Mouse (Mus musculus) liver, embryonic 16.5 days (tissue): ENCODE measurements around the gene Wdr25. TPM values are rescaled to one million over a fixed set of nuclear protein-coding genes. Genes with fewer than 3 reads are reported as not detected.
A peak's percentile ranks its signal among the peaks of the same experiment; 100 is the strongest.
"Not testable (repeated sequence)": the region's sequence is repeated elsewhere in the genome, so short reads cannot be mapped to it uniquely, and the experiment has no call there.

Source experiments
- ATAC-seq: fragments of 200-750 bp; cut with Nextera tagmentation; 2 replicates; pipeline ENCODE4 v1.8.0; 2017; ENCODE audit warnings: low read depth, mild to moderate bottlenecking, moderate number of reproducible peaks, moderate library complexity
- H3K27ac ChIP-seq: fragments of 300-500 bp; sonication (generic); 2 replicates; pipeline ENCODE4 v1.5.1; 2014; ENCODE audit warnings: mild to moderate bottlenecking, low read length
- H3K27me3 ChIP-seq: fragments of 300-500 bp; sonication (generic); 2 replicates; pipeline ENCODE4 v1.6.1; 2014; ENCODE audit warnings: low read depth, low read length, mixed read lengths; ENCODE audit not compliant: control insufficient read depth, insufficient read depth
- H3K36me3 ChIP-seq: fragments of 300-500 bp; sonication (generic); 2 replicates; pipeline ENCODE4 v1.6.1; 2014; ENCODE audit warnings: mild to moderate bottlenecking; ENCODE audit not compliant: control insufficient read depth, insufficient read depth
- H3K4me1 ChIP-seq: fragments of 300-500 bp; sonication (generic); 2 replicates; pipeline ENCODE4 v1.6.1; 2014; ENCODE audit warnings: low read depth, low read length, mixed read lengths; ENCODE audit not compliant: control insufficient read depth
- H3K4me2 ChIP-seq: fragments of 300-500 bp; sonication (generic); 2 replicates; pipeline ENCODE4 v1.6.1; 2014; ENCODE audit warnings: low read depth, low read length, mixed read lengths
- H3K4me3 ChIP-seq: fragments of 300-500 bp; sonication (generic); 2 replicates; pipeline ENCODE4 v1.5.1; 2014; ENCODE audit warnings: low read depth, mild to moderate bottlenecking, low read length
- H3K9ac ChIP-seq: fragments of 300-500 bp; sonication (generic); 2 replicates; pipeline ENCODE4 v1.6.1; 2014; ENCODE audit warnings: low read depth, low read length
- H3K9me3 ChIP-seq: fragments of 300-500 bp; sonication (generic); replicated peaks from 2 replicates; pipeline ENCODE4 v1.6.1; 2016; ENCODE audit warnings: low read length; ENCODE audit not compliant: control insufficient read depth
- WGBS: fragments of 180-500 bp; shearing (Covaris S2); extraction: QIAGEN DNeasy Blood & Tissue Kit; methylation state at CpG from one replicate; pipeline ENCODE4 v1.1.7; 2014; ENCODE audit not compliant: insufficient replicate concordance; 5-methylcytosine and 5-hydroxymethylcytosine counted together
- polyA plus RNA-seq: library from polyadenylated mRNA; unstranded; fragments of >200 nt; fragmentation: Nextera tagmentation; extraction: Ambion mirVana; gene quantifications from 2 replicates; pipeline ENCODE4 v1.2.1, GENCODE M21; 2015

Gene Wdr25
- 1.3 and 3.1 TPM in 2 replicates for polyA plus RNA-seq

GRCm38 (mm10) chr12:108892989-108893714 is at the start of gene Wdr25:
Gene Wdr25, plus strand, starts transcription at chr12:108893631.
- peak within 1 kb of the TSS; percentile 92 for H3K4me2 ChIP-seq
- peaks cover 16% of the 10 kb centered on the region for H3K4me1 ChIP-seq
- peak within 1 kb of the TSS; percentile 85 for H3K4me3 ChIP-seq
- H3K36me3 ChIP-seq, result 0 out of 2 replicates have a peak, but pooled peaks cover under 1% of the 10 kb centered on the region
- H3K9ac ChIP-seq, result peak within 1 kb of the TSS; percentile 78
- no peaks in the 10 kb centered on the region for H3K9me3 ChIP-seq
- H3K27me3 ChIP-seq, result no peaks in the 10 kb centered on the region
- no peak for ATAC-seq
- WGBS, result 14% methylated on average over 12 of the region's 12 CpGs
- peak within 1 kb of the TSS; percentile 13 for H3K27ac ChIP-seq

GRCm38 (mm10) chr12:108848033-108848432 is 45.4 kb upstream of the Wdr25 start:
- not testable (repeated sequence) for H3K9me3 ChIP-seq, H3K36me3 ChIP-seq, H3K27ac ChIP-seq, ATAC-seq, H3K27me3 ChIP-seq, H3K9ac ChIP-seq, H3K4me2 ChIP-seq, H3K4me1 ChIP-seq, H3K4me3 ChIP-seq
- 67% methylated on average over 3 of the region's 3 CpGs for WGBS

- H3K9ac ChIP-seq, result no peak overlapping the region
- ATAC-seq, result no peak
- H3K27me3 ChIP-seq, result no peaks in the 10 kb centered on the region
- H3K36me3 ChIP-seq, result no peaks in the 10 kb centered on the region; the same call in 1 of the 2 replicates
- H3K4me1 ChIP-seq, result no peaks in the 10 kb centered on the region; the same call in 1 of the 2 replicates
- H3K4me2 ChIP-seq, result no peak overlapping the region
- H3K9me3 ChIP-seq, result no peaks in the 10 kb centered on the region
- 66% methylated on average over 4 of the region's 4 CpGs for WGBS
- peak overlapping the region; percentile 25 for H3K27ac ChIP-seq
- no peak overlapping the region for H3K4me3 ChIP-seq
Observed at GRCm38 (mm10) chr12:108849488-108850022, 43.9 kb upstream of the Wdr25 start.

GRCm38 (mm10) chr12:108850129-108850528 is 43.3 kb upstream of the Wdr25 start:
- ATAC-seq, result peak; percentile 79

GRCm38 (mm10) chr12:108850886-108851285 is 42.5 kb upstream of the Wdr25 start:
- no peak overlapping the region for H3K4me3 ChIP-seq
- no peak overlapping the region for H3K9ac ChIP-seq
- H3K4me1 ChIP-seq, result no peaks in the 10 kb centered on the region; the same call in 1 of the 2 replicates
- no peaks in the 10 kb centered on the region for H3K27me3 ChIP-seq
- ATAC-seq, result no peak
- peak overlapping the region; percentile 74 for H3K27ac ChIP-seq
- H3K4me2 ChIP-seq, result no peak overlapping the region
- no peaks in the 10 kb centered on the region for H3K9me3 ChIP-seq
- no peaks in the 10 kb centered on the region for H3K36me3 ChIP-seq
- 78% methylated on average over 8 of the region's 8 CpGs for WGBS

More at GRCm38 (mm10) chr12:108850129-108850528, 43.3 kb upstream of the Wdr25 start:
- H3K9ac ChIP-seq, result no peak overlapping the region
- no peaks in the 10 kb centered on the region; the same call in 1 of the 2 replicates for H3K36me3 ChIP-seq
- H3K4me2 ChIP-seq, result no peak overlapping the region
- no peaks in the 10 kb centered on the region; the same call in 1 of the 2 replicates for H3K4me1 ChIP-seq
- H3K27me3 ChIP-seq, result no peaks in the 10 kb centered on the region
- no peaks in the 10 kb centered on the region for H3K9me3 ChIP-seq
- no peak overlapping the region for H3K4me3 ChIP-seq
- WGBS, result 50% methylated on average over 8 of the region's 8 CpGs
- peak overlapping the region; percentile 25; the same call in 1 of the 2 replicates for H3K27ac ChIP-seq

- H3K4me1 ChIP-seq, result no peaks in the 10 kb centered on the region; the same call in 1 of the 2 replicates
- H3K27ac ChIP-seq, result no peak overlapping the region
- ATAC-seq, result no peak
- no peak overlapping the region for H3K4me3 ChIP-seq
- H3K9me3 ChIP-seq, result no peaks in the 10 kb centered on the region
- H3K36me3 ChIP-seq, result no peaks in the 10 kb centered on the region
- no peaks in the 10 kb centered on the region for H3K27me3 ChIP-seq
- H3K9ac ChIP-seq, result no peak overlapping the region
- 77% methylated on average over 8 of the region's 8 CpGs for WGBS
- no peak overlapping the region for H3K4me2 ChIP-seq
Observed at GRCm38 (mm10) chr12:108852822-108853221, 40.6 kb upstream of the Wdr25 start.

GRCm38 (mm10) chr12:108855081-108855480 is 38.4 kb upstream of the Wdr25 start:
- peak overlapping the region; percentile 51 for H3K27ac ChIP-seq

GRCm38 (mm10) chr12:108856186-108856585 is 37.2 kb upstream of the Wdr25 start:
- Histone ChIP-seq H3K9me3 (no peaks in the 10 kb centered on the region), H3K4me1 (no peaks in the 10 kb centered on the region; the same call in none of the 2 replicates), H3K4me3 (peak overlapping the region; percentile 44), H3K27ac (peak overlapping the region; percentile 31), H3K27me3 (no peaks in the 10 kb centered on the region), H3K9ac (peak overlapping the region; percentile 45), H3K4me2 (peak overlapping the region; percentile 53), H3K36me3 (no peaks in the 10 kb centered on the region)
- no peak for ATAC-seq
- WGBS, result 69% methylated on average over 8 of the region's 8 CpGs

More at GRCm38 (mm10) chr12:108855081-108855480, 38.4 kb upstream of the Wdr25 start:
- Histone ChIP-seq H3K9me3 (no peaks in the 10 kb centered on the region), H3K4me1 (no peaks in the 10 kb centered on the region; the same call in none of the 2 replicates), H3K36me3 (no peaks in the 10 kb centered on the region), H3K4me2 (peak overlapping the region; percentile 53; the same call in 1 of the 2 replicates), H3K27me3 (no peaks in the 10 kb centered on the region), H3K9ac (peak overlapping the region; percentile 45; the same call in 1 of the 2 replicates), H3K4me3 (peak overlapping the region; percentile 44)
- WGBS, result 68% methylated on average over 10 of the region's 10 CpGs
- ATAC-seq, result peak; percentile 78

GRCm38 (mm10) chr12:108857109-108857508 is 36.3 kb upstream of the Wdr25 start:
- no peak overlapping the region for H3K27ac ChIP-seq
- H3K36me3 ChIP-seq, result no peaks in the 10 kb centered on the region
- no peaks in the 10 kb centered on the region for H3K9me3 ChIP-seq
- H3K4me3 ChIP-seq, result no peak overlapping the region
- 78% methylated on average over 7 of the region's 7 CpGs for WGBS
- ATAC-seq, result no peak
- H3K4me2 ChIP-seq, result peak overlapping the region; percentile 53; the same call in 1 of the 2 replicates
- no peaks in the 10 kb centered on the region; the same call in 1 of the 2 replicates for H3K4me1 ChIP-seq
- H3K9ac ChIP-seq, result no peak overlapping the region
- H3K27me3 ChIP-seq, result no peaks in the 10 kb centered on the region
